Mouse (Mus musculus) kidney, adult 2 months (tissue): ENCODE measurements around the gene Copa.

ENCODE experiments used
- CTCF ChIP-seq: fragments of 200-500 bp; conservative IDR thresholded peaks from 2 replicates; pipeline ENCODE4 v1.5.1; 2011; ENCODE audit warnings: low read depth, mild to moderate bottlenecking, control low read depth, low read length, moderate library complexity, mixed read lengths; ENCODE audit not compliant: insufficient read depth, insufficient read length
- POLR2A ChIP-seq: fragments of 200-500 bp; IDR thresholded peaks from one replicate; pipeline ENCODE4 v1.6.1; 2011; ENCODE audit warnings: low read depth, low read length, control low read depth

- TF ChIP-seq POLR2A = no peak
- TF ChIP-seq CTCF = no peak
These were observed 4.3 kb upstream of the Copa start for GRCm38 (mm10) chr1:172077981-172078380.
